Mouse (Mus musculus): ENCODE measurements around the gene Vmn1r91.
"Not testable (repeated sequence)": the region's sequence is repeated elsewhere in the genome, so short reads cannot be mapped to it uniquely, and the experiment has no call there.

The Vmn1r91 gene

GRCm38 (mm10) chr7:20099380-20099779, at the start of gene Vmn1r91:
TSS of gene Vmn1r91 (plus strand) at chr7:20099680.
- DNase-seq (ENCODE audit: extremely low read depth, insufficient read length, low spot score): not testable (repeated sequence)

GRCm38 (mm10) chr7:20064100-20064499, 35.4 kb upstream of the Vmn1r91 start:
- not testable (repeated sequence) for DNase-seq (ENCODE audit: extremely low read depth, insufficient read length, low spot score)

DNA sequence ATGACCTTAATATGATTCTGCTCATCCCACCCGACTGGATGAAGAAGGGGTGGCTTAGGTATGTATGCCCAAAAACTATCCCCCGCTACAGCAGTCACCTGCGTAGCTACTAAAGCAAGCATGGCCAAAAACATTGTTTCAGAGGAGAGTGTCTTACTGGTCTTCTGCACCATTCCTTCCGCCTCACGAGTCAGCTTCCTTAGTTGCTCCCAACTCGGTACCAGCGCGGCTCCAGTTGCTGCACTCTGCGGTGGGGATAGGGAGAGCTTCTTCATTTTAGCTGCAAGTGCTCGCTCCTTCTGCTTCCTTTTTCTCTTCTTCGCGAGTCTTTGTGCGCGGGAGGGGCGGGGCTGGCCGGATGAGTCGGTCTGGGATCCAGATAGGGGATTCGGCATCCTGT, 21.4 kb upstream of the Vmn1r91 start:
- not testable (repeated sequence) for DNase-seq (ENCODE audit: extremely low read depth, insufficient read length, low spot score)

GRCm38 (mm10) chr7:20122479-20122878, 23.0 kb downstream of the Vmn1r91 start, which contains the start of gene Gm16442:
TSS of gene Gm16442 (minus strand) at chr7:20122579.
- DNase-seq (ENCODE audit: extremely low read depth, insufficient read length, low spot score): not testable (repeated sequence)

- not testable (repeated sequence) for DNase-seq (ENCODE audit: extremely low read depth, insufficient read length, low spot score)
These were observed 39.5 kb downstream of the Vmn1r91 start, which contains the start of gene Vmn1r93 for GRCm38 (mm10) chr7:20138988-20139387. TSS of gene Vmn1r93 (minus strand) at chr7:20139088.
